Mouse (Mus musculus) lung, embryonic 14.5 days (tissue): ENCODE data around the gene Olfr1417. TPM values are rescaled to one million over a fixed set of nuclear protein-coding genes. Genes with fewer than 3 reads are reported as not detected.

Source experiments
- ATAC-seq: fragments of 200-750 bp; cut with Nextera tagmentation; 2 replicates; pipeline ENCODE4 v1.8.0; 2017; ENCODE audit warnings: mild to moderate bottlenecking, moderate TSS enrichment, moderate library complexity; ENCODE audit not compliant: insufficient read depth
- DNase-seq: peaks from one replicate; pipeline ENCODE4 v3.0.0-alpha.2; 2015
- H3K27ac ChIP-seq: fragments of 300-500 bp; sonication (generic); 2 replicates; pipeline ENCODE4 v1.5.1; 2014; ENCODE audit warnings: low read depth, mild to moderate bottlenecking, moderate library complexity
- H3K27me3 ChIP-seq: fragments of 300-500 bp; sonication (generic); 2 replicates; pipeline ENCODE4 v1.6.1; 2014; ENCODE audit warnings: low read length, control low read depth; ENCODE audit not compliant: insufficient read depth
- H3K36me3 ChIP-seq: fragments of 300-500 bp; sonication (generic); 2 replicates; pipeline ENCODE4 v1.6.1; 2014; ENCODE audit warnings: control low read depth; ENCODE audit not compliant: insufficient read depth
- H3K4me1 ChIP-seq: fragments of 300-500 bp; sonication (generic); 2 replicates; pipeline ENCODE4 v1.6.1; 2014; ENCODE audit warnings: antibody characterized with exemption, control low read depth; ENCODE audit not compliant: insufficient read depth
- H3K4me2 ChIP-seq: fragments of 300-500 bp; sonication (generic); 2 replicates; pipeline ENCODE4 v1.6.1; 2014; ENCODE audit warnings: mild to moderate bottlenecking
- H3K4me3 ChIP-seq: fragments of 300-500 bp; sonication (generic); 2 replicates; pipeline ENCODE4 v1.5.1; 2014; ENCODE audit warnings: low read depth, low read length
- H3K9ac ChIP-seq: fragments of 300-500 bp; sonication (generic); 2 replicates; pipeline ENCODE4 v1.6.1; 2014
- H3K9me3 ChIP-seq: fragments of 300-500 bp; sonication (generic); 2 replicates; pipeline ENCODE4 v1.6.1; 2016; ENCODE audit warnings: low read depth, low read length, control low read depth
- CTCF ChIP-seq: IDR thresholded peaks from 2 replicates; pipeline ENCODE4 v1.5.1; 2016; ENCODE audit warnings: antibody characterized with exemption, low read depth
- WGBS: fragments of 180-500 bp; shearing (Covaris S2); extraction: QIAGEN DNeasy Blood & Tissue Kit; methylation state at CpG from one replicate; pipeline ENCODE4 v1.1.7; 2014; 5-methylcytosine and 5-hydroxymethylcytosine counted together
- polyA plus RNA-seq: library from polyadenylated mRNA; unstranded; fragments of >200 nt; fragmentation: Nextera tagmentation; extraction: Ambion mirVana; gene quantifications from 2 replicates; pipeline ENCODE4 v1.2.1, GENCODE M21; 2014

Gene Olfr1417
- polyA plus RNA-seq, 1 experiment from 2014 or later: not detected

GRCm38 (mm10) chr19:11854821-11855220 lies 15.8 kb upstream of the Olfr1417 start:
- Histone ChIP-seq H3K9me3 (no peaks in the 10 kb centered on the region), H3K9ac (no peak overlapping the region), H3K36me3 (no peaks in the 10 kb centered on the region), H3K27ac (no peak overlapping the region), H3K4me2 (no peak overlapping the region), H3K27me3 (no peaks in the 10 kb centered on the region), H3K4me1 (no peaks in the 10 kb centered on the region), H3K4me3 (no peak overlapping the region)
- no peak for TF ChIP-seq CTCF
- no peak for DNase-seq
- no peak for ATAC-seq
- WGBS: 83% methylated on average over 2 of the region's 2 CpGs

- Histone ChIP-seq H3K9ac (no peak overlapping the region), H3K4me2 (no peak overlapping the region), H3K27me3 (no peaks in the 10 kb centered on the region), H3K4me1 (no peaks in the 10 kb centered on the region), H3K36me3 (no peaks in the 10 kb centered on the region), H3K27ac (no peak overlapping the region), H3K4me3 (no peak overlapping the region), H3K9me3 (no peaks in the 10 kb centered on the region)
- no peak for DNase-seq
- ATAC-seq: no peak
- WGBS: 41% methylated on average over 4 of the region's 4 CpGs
- no peak for TF ChIP-seq CTCF
These were observed 13.6 kb upstream of the Olfr1417 start for GRCm38 (mm10) chr19:11852652-11853051.

DNA sequence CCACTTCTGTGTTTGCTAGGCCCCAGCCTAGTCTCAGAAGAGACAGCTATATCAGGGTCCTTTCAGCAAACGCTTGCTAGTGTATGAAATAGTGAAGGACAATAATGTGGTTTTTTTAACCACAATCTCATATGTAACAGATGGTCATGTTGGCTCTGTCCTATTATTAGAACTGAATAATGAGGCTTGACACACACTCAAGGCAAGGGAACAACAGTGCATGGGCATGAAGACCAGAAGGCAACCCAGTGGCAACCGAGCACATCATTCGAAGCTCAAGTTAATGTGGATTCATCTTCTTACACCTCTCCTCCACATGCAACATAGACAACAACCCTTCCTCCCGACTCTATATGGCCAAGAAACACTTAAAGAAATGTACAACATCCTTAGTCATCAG lies 7.3 kb upstream of the Olfr1417 start:
- H3K4me3 ChIP-seq: no peak overlapping the region
- no peaks in the 10 kb centered on the region for H3K36me3 ChIP-seq
- TF ChIP-seq CTCF: no peak
- no peaks in the 10 kb centered on the region for H3K27me3 ChIP-seq
- ATAC-seq (no peak), DNase-seq (no peak)
- no peak overlapping the region for H3K4me2 ChIP-seq
- no peak overlapping the region for H3K27ac ChIP-seq
- no peaks in the 10 kb centered on the region for H3K9me3 ChIP-seq
- no peaks in the 10 kb centered on the region for H3K4me1 ChIP-seq
- 75% methylated on average over 4 of the region's 4 CpGs for WGBS
- H3K9ac ChIP-seq: no peak overlapping the region

- DNase-seq: no peak
- Histone ChIP-seq H3K4me3 (no peak overlapping the region), H3K4me1 (no peaks in the 10 kb centered on the region), H3K9ac (no peak overlapping the region), H3K4me2 (no peak overlapping the region), H3K27me3 (peaks cover 4% of the 10 kb centered on the region; the same call in 1 of the 2 replicates), H3K27ac (no peak overlapping the region), H3K36me3 (no peaks in the 10 kb centered on the region), H3K9me3 (no peaks in the 10 kb centered on the region)
- WGBS: 37% methylated on average over 4 of the region's 4 CpGs
- no peak for ATAC-seq
- TF ChIP-seq CTCF: no peak
These were observed 15.5 kb downstream of the Olfr1417 start for GRCm38 (mm10) chr19:11823346-11824065.

DNA sequence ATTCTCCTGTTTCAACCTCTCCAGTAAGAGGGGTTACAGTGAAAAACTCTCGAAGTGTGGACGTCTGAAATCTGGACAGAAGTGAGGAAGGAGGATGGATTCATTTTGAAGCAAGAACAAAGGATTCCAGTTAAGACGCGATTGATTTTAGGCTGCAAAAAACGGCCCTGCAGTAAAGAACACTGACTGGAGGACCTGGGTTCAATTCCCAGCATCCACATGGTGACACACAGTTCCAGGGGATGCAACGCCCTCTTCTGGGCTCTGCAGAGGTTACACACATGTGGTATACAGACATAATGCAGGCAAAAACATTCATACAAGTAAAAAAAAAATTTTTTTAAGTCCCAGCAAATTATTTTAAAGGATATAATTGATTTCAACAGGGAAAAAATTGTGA lies 18.8 kb downstream of the Olfr1417 start:
- ATAC-seq: no peak

GRCm38 (mm10) chr19:11819800-11820199 lies 19.2 kb downstream of the Olfr1417 start:
- no peaks in the 10 kb centered on the region for H3K36me3 ChIP-seq
- no peak overlapping the region for H3K27ac ChIP-seq
- peak; percentile 79 for TF ChIP-seq CTCF
- H3K9ac ChIP-seq: peak overlapping the region; percentile 67; the same call in 1 of the 2 replicates
- WGBS: under 1% methylated on average over 15 of the region's 15 CpGs
- ATAC-seq (peak; percentile 80), DNase-seq (peak; percentile 95)
- H3K4me2 ChIP-seq: peak overlapping the region; percentile 88
- no peaks in the 10 kb centered on the region for H3K9me3 ChIP-seq
- 0 out of 2 replicates have a peak, but pooled peaks cover 3% of the 10 kb centered on the region for H3K4me1 ChIP-seq
- H3K4me3 ChIP-seq: peak overlapping the region; percentile 70
- H3K27me3 ChIP-seq: peaks cover 12% of the 10 kb centered on the region

More for the DNA sequence above, 18.8 kb downstream of the Olfr1417 start:
- H3K9ac ChIP-seq: peak overlapping the region; percentile 67; the same call in 1 of the 2 replicates
- peak overlapping the region; percentile 88 for H3K4me2 ChIP-seq
- no peaks in the 10 kb centered on the region for H3K36me3 ChIP-seq
- peak overlapping the region; percentile 70; the same call in 1 of the 2 replicates for H3K4me3 ChIP-seq
- WGBS: 26% methylated on average over 6 of the region's 6 CpGs
- no peak overlapping the region for H3K27ac ChIP-seq
- no peak for TF ChIP-seq CTCF
- H3K4me1 ChIP-seq: 0 out of 2 replicates have a peak, but pooled peaks cover 3% of the 10 kb centered on the region
- peaks cover 12% of the 10 kb centered on the region for H3K27me3 ChIP-seq
- no peaks in the 10 kb centered on the region for H3K9me3 ChIP-seq
- no peak for DNase-seq

DNA sequence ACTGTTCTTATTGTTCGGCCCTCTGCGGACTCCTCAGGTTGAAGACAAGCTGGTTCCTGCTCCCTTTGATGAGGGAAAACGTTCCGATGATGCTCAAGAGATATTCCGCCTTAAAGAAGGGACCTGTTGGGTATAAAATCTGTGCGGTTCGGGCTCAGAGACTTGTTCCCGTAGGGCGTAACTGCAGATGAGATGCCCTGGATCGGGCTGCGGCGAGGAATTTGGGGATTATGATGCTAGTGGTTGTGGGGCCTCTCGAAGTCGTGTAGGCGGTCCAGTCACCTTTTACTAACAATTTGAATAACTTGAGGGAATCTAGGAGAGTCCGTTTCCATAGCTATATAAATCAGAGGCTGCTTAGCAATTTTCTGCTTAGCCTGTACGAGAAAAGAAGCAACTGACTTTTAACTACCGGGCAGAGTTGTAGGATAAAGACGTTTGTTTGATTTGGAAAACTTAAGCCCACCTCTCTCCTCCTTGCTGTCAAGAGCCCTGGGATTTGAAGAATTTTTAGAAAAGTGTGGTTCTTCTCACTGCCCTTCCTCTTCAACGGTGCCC lies 19.8 kb downstream of the Olfr1417 start, which contains the start of gene Stx3:
Gene Stx3 (minus strand): TSS at position 261 of the 558 bp plus-strand sequence.
- no peaks in the 10 kb centered on the region for H3K9me3 ChIP-seq
- ATAC-seq (no peak), DNase-seq (peak; percentile 39)
- H3K27ac ChIP-seq: peak within 1 kb of the TSS; percentile 36; the same call in 1 of the 2 replicates
- peak within 1 kb of the TSS; percentile 67 for H3K9ac ChIP-seq
- peak within 1 kb of the TSS; percentile 88 for H3K4me2 ChIP-seq
- H3K4me1 ChIP-seq: 0 out of 2 replicates have a peak, but pooled peaks cover 3% of the 10 kb centered on the region
- peak within 1 kb of the TSS; percentile 70 for H3K4me3 ChIP-seq
- WGBS: 1% methylated on average over 20 of the region's 20 CpGs
- H3K27me3 ChIP-seq: peaks cover 12% of the 10 kb centered on the region
- TF ChIP-seq CTCF: no peak
- H3K36me3 ChIP-seq: no peaks in the 10 kb centered on the region
